Mouse (Mus musculus) G1E (cell line): ENCODE measurements at regions not wholly inside any gene's neighbourhood (a gene's known extent, or its start where the extent isn't known, plus 50 kb on each side); places are given as distances from the start of the nearest gene placed in this dataset.

Experiments used
- CTCF ChIP-seq: IDR thresholded peaks from 2 replicates; pipeline ENCODE4 v1.5.1; 2012; ENCODE audit warnings: low read depth, low read length, inconsistent platforms, mixed read lengths
- GATA1 ChIP-seq: IDR thresholded peaks from 2 replicates; pipeline ENCODE4 v1.6.1; 2012; ENCODE audit warnings: borderline replicate concordance, low read length, inconsistent platforms, mixed read lengths

GRCm38 (mm10) chr13:47860316-47860715 lies 400.7 kb upstream of the Id4 start:
- TF ChIP-seq CTCF: no peak
- no peak for TF ChIP-seq GATA1
